Mouse (Mus musculus): ENCODE measurements around the gene Tcf21.

DNA sequence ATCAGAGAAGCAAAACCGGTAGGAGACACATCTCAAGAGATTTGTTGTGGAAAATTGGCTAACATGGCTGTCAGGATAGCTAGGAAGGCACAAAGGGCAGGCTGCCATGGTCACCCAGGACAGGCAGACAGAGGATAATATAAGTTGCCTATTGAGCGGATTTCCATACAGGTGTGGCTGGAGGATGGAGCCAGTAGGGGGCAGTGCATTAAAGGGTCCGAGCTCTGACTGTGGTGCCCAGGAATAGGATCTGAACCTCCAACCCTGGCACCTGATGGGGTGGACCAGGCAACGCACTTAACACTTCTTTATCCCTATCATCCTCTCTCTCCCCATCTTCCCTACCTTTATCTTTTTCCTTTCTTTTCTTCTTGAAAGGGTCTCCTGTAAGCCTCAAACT is 38.5 kb downstream of the Tcf21 start:
- TF ChIP-seq CTCF (IDR thresholded peaks at IDR 0.05; ENCODE audit: extremely low read depth, insufficient read depth, insufficient read length, insufficient replicate concordance) (no peak), POLR2A (IDR thresholded peaks at IDR 0.05; ENCODE audit: low read depth, low read length) (no peak)

All from spleen, adult 2 months (tissue).